Mouse (Mus musculus): ENCODE data around the gene 4930402H24Rik.

The 4930402H24Rik gene

GRCm38 (mm10) chr2:130851363-130852246 lies 54.6 kb downstream of the 4930402H24Rik start:
- no peak for DNase-seq

DNA sequence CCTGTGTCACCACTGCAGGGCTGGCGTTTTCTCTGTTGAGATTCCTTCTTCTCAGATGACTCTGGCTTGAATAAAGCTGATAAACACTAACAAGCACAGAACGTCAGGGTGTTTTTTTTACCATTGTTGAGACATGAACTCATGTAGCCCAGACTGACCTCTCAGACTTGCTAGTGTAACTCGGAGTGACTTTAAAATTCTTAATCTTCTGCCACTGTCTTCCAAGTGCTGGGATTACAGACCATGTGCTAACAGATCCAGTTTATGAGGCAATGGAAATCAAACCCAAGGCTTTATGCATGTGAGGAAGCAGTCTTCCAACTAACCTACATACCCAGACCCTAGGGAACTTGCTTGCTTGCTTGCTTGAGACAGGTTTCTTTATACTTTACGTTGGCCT lies 56.5 kb downstream of the 4930402H24Rik start:
- DNase-seq, result no peak

DNA sequence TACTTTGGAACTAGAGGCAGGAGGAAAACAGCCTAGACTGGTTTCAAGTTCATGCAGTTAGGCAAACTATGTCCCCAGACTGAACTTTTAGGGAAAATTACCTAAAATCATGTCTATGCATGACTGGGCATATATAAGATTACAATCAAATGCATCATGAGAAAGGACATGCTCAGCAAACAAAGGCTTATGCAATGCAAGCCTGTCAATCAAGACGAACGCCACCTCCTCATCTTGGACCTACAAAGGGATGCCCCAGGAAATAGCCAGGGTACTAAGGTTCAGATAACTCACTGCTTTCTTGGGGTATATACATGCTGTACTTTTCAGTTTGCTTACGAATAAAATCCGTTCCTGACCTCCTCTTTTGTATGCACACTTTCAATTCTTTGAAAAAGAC lies 57.9 kb downstream of the 4930402H24Rik start:
- DNase-seq, result no peak

GRCm38 (mm10) chr2:130843623-130844022 lies 62.6 kb downstream of the 4930402H24Rik start:
- no peak for DNase-seq

DNA sequence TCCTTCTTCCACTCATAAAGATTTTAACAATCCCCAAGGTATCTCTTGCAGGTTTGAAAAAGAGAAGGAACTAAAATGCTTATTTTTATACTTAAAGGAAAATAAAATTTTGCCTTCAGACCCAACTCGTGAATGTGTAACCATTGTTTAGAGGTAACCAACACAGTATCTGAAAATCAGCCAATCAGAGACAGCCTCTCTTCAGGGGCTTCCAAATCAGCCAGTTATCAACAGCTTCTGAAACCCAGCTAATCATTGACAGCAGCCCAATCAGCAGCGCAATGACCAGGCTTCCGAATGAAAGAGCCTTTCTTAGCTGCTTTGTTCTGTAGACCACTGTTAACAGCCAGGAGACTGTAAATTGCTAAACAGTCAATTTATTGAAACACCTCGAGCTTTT lies 65.4 kb downstream of the 4930402H24Rik start:
- DNase-seq, result peak; percentile 90

GRCm38 (mm10) chr2:130839874-130840661 lies 66.1 kb downstream of the 4930402H24Rik start:
- peak; percentile 79 for DNase-seq

- no peak for DNase-seq
Observed at GRCm38 (mm10) chr2:130839528-130839873, 66.7 kb downstream of the 4930402H24Rik start.

DNA sequence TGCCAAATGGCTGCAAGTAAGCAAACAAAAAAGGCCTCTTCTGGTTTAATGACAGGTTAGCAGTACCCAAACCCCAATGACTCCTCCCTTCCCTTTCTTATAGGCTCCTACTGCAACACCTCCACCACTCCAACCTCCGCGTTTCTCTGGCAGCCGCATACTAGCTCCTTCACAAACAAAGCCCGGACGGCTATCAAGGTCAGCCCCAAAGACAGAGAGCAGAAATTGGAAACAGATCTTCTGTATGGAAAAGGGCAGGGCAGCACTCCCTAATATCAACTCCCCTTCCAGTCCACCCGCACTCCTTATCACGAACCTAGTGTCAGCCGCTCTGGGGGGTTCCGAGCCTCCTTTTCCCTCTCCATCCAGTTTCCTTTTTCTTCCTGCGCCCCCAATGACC lies 67.1 kb downstream of the 4930402H24Rik start:
- peak; percentile 45 for DNase-seq

DNA sequence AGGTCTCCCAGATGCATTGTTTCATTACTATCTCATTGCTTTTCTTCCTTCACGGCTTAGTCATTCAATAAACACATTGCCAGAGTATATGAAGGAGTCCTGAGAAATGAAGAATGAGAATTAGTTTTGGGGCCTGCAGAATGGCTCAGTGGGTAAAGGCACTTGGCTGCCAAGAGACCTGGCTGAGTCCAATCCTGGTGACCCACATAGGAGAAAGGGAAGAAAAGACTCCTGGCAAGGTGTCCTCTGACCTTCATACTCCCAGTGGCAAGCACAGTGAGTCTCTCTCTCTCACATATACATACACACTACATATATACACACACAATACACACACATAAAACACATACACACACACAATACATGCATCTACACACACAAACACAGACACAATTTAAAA lies 68.1 kb downstream of the 4930402H24Rik start:
- peak; percentile 50 for DNase-seq

GRCm38 (mm10) chr2:130833699-130834098 lies 72.5 kb downstream of the 4930402H24Rik start:
- DNase-seq, result no peak

GRCm38 (mm10) chr2:130832582-130832981 lies 73.6 kb downstream of the 4930402H24Rik start:
- no peak for DNase-seq

DNA sequence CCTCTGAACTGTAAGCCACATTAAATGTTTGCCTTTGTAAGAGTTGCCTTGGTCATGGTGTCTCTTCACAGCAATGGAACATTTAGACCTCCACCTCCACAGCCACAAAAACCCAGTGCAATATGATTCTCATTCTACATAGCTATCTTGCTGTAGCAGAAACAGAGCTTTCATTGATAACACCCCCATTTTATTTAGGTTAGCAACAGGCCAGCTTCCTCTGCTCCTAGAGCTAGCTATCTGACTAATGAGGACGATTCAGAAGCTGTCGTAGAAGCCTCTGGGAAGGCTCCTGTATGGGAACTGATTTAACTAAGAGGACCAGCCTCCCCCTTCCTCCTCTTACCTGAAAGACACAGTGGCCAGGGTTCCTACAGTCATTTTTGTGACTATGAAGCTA lies 74.2 kb downstream of the 4930402H24Rik start:
- DNase-seq, result no peak

- DNase-seq, result no peak
Observed at GRCm38 (mm10) chr2:130830236-130830635, 76.0 kb downstream of the 4930402H24Rik start.

DNA sequence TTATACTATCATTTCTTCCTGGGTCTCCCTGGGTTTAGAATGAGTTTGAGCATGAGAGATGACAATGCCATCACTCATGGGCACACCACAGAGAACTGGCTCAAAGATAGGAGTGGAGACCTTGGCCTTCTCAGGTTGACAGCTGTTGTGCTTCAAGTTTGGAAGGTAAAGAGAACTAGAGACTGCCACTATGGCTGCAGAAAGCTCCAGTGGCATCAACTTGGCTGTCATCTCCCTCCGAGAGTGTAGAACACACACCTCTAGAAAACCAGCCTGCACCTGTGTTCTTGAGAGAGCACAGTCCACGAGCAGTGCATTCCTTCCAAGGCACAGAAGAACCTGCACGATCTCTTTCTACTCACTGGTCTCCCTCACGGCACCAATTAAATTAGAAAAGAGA lies 76.7 kb downstream of the 4930402H24Rik start:
- no peak for DNase-seq

DNA sequence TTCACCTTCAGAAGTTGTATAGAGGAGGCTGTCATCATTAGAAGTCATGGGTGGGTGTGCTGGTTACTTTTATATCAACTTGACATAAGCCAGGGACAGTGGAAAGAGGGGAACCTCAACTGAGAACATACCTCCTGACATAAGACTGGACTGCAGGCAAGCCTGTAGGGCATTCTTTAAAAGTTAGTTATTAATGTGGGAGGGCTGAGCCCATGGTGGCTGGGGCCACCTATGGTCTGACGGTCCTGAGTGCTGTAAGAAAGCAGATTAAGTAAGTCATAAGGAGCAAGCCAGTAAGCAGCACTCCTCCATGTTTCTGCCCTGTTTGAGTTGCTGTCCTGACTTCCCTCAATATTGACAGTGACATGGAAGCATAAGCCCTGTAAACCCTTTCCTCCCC lies 77.5 kb downstream of the 4930402H24Rik start:
- peak; percentile 66 for DNase-seq

DNA sequence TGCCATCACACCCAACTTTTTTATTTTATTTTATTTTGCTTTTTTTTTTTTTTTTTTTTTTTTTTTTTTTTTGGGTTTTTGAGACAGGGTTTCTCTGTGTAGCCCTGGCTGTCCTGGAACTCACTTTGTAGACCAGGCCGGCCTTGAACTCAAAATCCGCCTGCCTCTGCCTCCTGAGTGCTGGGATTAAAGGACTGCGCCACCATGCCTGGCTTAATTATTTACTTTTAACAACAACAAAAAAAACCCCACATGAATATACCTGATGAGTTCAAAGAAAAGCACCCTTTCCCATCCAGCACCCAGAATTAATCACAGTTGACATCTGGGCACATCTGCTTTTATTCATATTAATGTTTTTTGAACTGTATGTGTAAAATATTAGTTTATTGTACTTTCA lies 78.1 kb downstream of the 4930402H24Rik start:
- peak; percentile 55 for DNase-seq

DNA sequence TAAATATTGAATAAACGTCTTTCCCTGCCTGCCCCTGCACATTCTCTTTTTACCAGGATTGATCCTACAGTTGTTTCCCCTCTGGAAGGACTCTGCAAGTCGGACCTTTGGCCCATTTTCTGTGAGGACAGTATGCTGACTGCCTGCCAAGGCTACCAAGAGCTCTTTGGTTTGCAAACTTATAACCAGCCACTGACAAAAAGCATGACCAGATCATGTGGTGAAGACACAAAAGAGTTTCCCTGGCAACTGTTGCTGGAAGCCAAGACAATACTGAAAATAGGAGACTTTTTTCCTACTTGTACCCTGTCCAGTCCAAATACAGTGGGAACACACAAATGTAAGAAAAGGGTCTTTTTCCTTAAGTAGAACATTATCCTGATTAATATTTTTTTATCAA lies 78.8 kb downstream of the 4930402H24Rik start:
- DNase-seq, result peak; percentile 94

DNA sequence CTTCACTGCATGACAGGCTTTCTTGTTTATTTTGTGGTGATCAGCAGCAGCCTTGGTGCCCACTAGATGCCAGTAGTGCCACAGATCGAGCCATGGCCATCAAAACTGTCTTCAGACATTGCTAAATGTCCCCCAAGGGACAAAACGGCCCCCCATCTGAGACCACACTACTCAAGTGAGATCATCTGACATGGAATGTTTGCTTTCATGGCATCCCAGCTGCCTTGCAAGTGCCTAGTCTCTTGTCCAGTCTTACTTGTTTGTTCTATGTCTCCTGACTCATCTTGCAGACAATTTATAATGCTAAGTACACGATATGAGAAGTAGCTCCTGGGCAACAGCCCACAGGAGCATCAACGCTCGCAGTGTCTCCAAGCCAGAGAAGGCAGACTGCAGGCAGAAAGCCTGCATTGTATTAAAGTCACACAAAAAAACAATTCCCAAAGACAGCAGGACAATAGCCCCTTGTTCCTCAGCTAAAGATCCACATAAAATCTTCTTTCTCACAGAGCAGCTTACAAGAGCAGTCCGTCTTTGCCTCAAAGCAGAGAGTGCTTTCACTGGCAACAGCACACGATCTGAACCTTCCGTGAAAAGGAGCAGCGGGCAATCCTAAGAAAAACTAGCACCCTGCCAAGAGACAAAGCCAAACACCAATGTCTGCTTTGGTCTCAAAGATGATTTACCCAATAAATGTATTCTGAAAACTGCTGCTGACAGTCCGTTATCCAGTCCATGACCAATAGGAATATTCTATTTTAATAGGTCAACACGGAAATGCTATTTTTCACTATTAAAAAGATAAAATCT lies 87.2 kb downstream of the 4930402H24Rik start:
- DNase-seq, result no peak

- DNase-seq, result no peak
Observed at GRCm38 (mm10) chr2:130817865-130818264, 88.3 kb downstream of the 4930402H24Rik start.

GRCm38 (mm10) chr2:130816205-130816604 lies 90.0 kb downstream of the 4930402H24Rik start:
- DNase-seq, result no peak

- peak; percentile 92 for DNase-seq
Observed at GRCm38 (mm10) chr2:130814492-130814891, 91.7 kb downstream of the 4930402H24Rik start.

DNA sequence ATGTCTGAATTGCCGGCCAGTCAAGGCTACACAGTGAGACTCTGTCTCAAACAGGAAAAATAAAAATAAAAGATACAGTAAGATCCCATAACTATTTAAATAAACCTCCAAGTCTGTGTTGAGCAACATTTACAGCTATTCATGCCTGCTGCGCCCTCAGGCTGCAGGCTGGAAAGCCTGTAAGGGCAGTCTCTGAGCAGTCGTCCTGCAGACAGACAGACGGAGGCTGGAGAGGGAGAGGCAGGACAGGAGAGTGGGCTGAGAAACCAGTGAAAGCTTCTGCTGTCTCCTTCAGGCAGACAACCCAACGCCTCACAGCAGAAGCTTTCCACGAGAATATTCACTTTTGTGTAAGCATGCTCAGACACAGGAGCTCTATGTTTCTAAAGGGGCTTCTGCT lies 92.5 kb downstream of the 4930402H24Rik start:
- DNase-seq, result no peak

- no peak for DNase-seq
Observed at GRCm38 (mm10) chr2:130812487-130812886, 93.7 kb downstream of the 4930402H24Rik start.
